Mouse (Mus musculus) hindbrain, embryonic 13.5 days (tissue): ENCODE measurements at regions not wholly inside any gene's neighbourhood (a gene's known extent, or its start where the extent isn't known, plus 50 kb on each side); places are given as distances from the start of the nearest gene placed in this dataset.

Experiments
- ATAC-seq: fragments of 200-750 bp; cut with Nextera tagmentation; 2 replicates; pipeline ENCODE4 v1.8.0; 2017; ENCODE audit warnings: moderate TSS enrichment; ENCODE audit not compliant: low FRiP score
- H3K27ac ChIP-seq: fragments of 300-500 bp; sonication (generic); 2 replicates; pipeline ENCODE4 v1.5.1; 2015; ENCODE audit warnings: inconsistent platforms, mild to moderate bottlenecking, moderate library complexity
- H3K27me3 ChIP-seq: fragments of 300-500 bp; sonication (generic); 2 replicates; pipeline ENCODE4 v1.6.1; 2015; ENCODE audit warnings: mild to moderate bottlenecking, inconsistent platforms
- H3K36me3 ChIP-seq: fragments of 300-500 bp; sonication (generic); 2 replicates; pipeline ENCODE4 v1.6.1; 2015; ENCODE audit warnings: mild to moderate bottlenecking, inconsistent platforms
- H3K4me1 ChIP-seq: fragments of 300-500 bp; sonication (generic); replicated peaks from 2 replicates; pipeline ENCODE4 v1.6.1; 2015; ENCODE audit warnings: inconsistent platforms
- H3K4me2 ChIP-seq: fragments of 300-500 bp; sonication (generic); 2 replicates; pipeline ENCODE4 v1.6.1; 2015; ENCODE audit warnings: inconsistent platforms, mild to moderate bottlenecking, moderate library complexity
- H3K4me3 ChIP-seq: fragments of 300-500 bp; sonication (generic); 2 replicates; pipeline ENCODE4 v1.5.1; 2015; ENCODE audit warnings: mild to moderate bottlenecking, inconsistent platforms
- H3K9ac ChIP-seq: fragments of 300-500 bp; sonication (generic); 2 replicates; pipeline ENCODE4 v1.6.1; 2015; ENCODE audit warnings: mild to moderate bottlenecking, inconsistent platforms
- H3K9me3 ChIP-seq: fragments of 300-500 bp; sonication (generic); 2 replicates; pipeline ENCODE4 v1.6.1; 2016; ENCODE audit warnings: inconsistent platforms
- WGBS: fragments of 180-500 bp; shearing (Covaris S2); methylation state at CpG from one replicate; pipeline ENCODE4 v1.1.7; 2015; 5-methylcytosine and 5-hydroxymethylcytosine counted together

GRCm38 (mm10) chr3:42661956-42662355 lies 919.5 kb downstream of the D3Ertd751e start:
- Histone ChIP-seq H3K4me2 (no peak overlapping the region), H3K9me3 (no peaks in the 10 kb centered on the region), H3K4me3 (no peak overlapping the region), H3K27me3 (no peaks in the 10 kb centered on the region), H3K27ac (no peak overlapping the region), H3K36me3 (no peaks in the 10 kb centered on the region), H3K9ac (no peak overlapping the region), H3K4me1 (no peaks in the 10 kb centered on the region)
- 83% methylated on average over 2 of the region's 2 CpGs for WGBS
- ATAC-seq: no peak

DNA sequence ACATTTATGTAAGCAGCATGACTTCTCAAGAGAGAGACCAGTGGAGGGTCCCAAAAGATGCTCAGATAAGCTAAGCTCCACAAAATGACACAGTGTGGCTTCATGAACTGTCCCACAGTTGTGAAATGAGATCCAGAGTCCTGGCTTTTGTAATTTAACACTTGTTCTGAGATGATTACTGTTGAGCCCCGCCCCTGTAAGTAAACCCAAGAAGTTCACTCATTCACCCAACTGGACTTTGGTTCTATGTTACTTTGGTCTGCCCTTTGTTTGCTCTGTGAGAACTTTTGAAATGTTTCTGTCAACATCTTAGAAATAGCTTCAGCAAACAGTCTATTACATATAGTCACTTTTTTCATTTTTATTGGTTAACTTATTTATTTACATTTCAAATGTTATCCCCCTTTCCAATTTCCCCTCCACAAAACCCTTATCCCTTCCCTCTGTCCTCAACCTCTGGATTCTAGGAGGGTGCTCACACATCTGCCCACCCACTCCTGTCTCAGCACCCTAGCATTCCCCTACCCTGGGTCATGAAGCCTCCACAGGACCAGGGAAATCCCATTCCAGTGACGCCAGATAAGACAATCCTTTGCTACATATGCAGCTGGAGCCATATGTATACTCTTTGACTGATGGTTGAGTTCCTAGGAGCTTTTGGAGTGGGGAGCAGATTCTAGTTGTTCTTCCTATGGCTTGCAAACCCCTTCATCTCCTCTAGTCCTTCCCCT lies 934.4 kb downstream of the D3Ertd751e start:
- H3K27ac ChIP-seq: no peak overlapping the region
- H3K4me1 ChIP-seq: no peaks in the 10 kb centered on the region
- no peak overlapping the region for H3K4me3 ChIP-seq
- no peaks in the 10 kb centered on the region for H3K27me3 ChIP-seq
- H3K9me3 ChIP-seq: no peaks in the 10 kb centered on the region
- H3K4me2 ChIP-seq: no peak overlapping the region
- no peak for ATAC-seq
- H3K36me3 ChIP-seq: no peaks in the 10 kb centered on the region
- no peak overlapping the region for H3K9ac ChIP-seq
- 89% methylated on average over 2 of the region's 2 CpGs for WGBS

DNA sequence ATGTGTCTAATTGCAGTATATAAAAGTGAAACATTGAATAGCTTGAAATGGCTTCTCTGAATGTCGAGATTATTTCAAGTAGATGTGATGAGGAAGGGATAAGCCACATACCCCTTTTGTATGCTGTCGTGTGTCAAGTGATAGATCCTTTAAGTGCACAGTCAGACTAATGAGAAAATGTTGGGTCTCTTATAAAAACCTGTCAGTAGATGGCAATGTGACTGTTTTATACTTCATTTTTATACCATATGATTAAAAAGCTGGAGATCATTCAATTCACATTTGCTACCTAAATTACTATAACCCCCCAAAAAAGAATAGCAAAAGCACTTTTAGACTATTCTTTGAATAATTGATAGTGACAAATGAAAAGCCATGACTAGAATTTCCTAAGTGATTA lies 952.3 kb downstream of the D3Ertd751e start:
- 83% methylated on average over 2 of the region's 2 CpGs for WGBS

GRCm38 (mm10) chr3:42738910-42739309 lies 996.5 kb downstream of the D3Ertd751e start:
- no peak overlapping the region for H3K4me3 ChIP-seq
- ATAC-seq: no peak
- H3K9me3 ChIP-seq: no peaks in the 10 kb centered on the region
- H3K27ac ChIP-seq: no peak overlapping the region
- H3K36me3 ChIP-seq: no peaks in the 10 kb centered on the region
- 37% methylated on average over 1 of the region's 1 CpGs for WGBS
- H3K4me2 ChIP-seq: no peak overlapping the region
- H3K4me1 ChIP-seq: no peaks in the 10 kb centered on the region
- no peaks in the 10 kb centered on the region for H3K27me3 ChIP-seq
- H3K9ac ChIP-seq: no peak overlapping the region

More for the DNA sequence above, 952.3 kb downstream of the D3Ertd751e start:
- no peak overlapping the region for H3K9ac ChIP-seq
- no peaks in the 10 kb centered on the region for H3K9me3 ChIP-seq
- H3K4me2 ChIP-seq: no peak overlapping the region
- no peaks in the 10 kb centered on the region for H3K36me3 ChIP-seq
- no peaks in the 10 kb centered on the region for H3K4me1 ChIP-seq
- H3K27ac ChIP-seq: no peak overlapping the region
- H3K4me3 ChIP-seq: no peak overlapping the region
- no peak for ATAC-seq
- no peaks in the 10 kb centered on the region for H3K27me3 ChIP-seq

DNA sequence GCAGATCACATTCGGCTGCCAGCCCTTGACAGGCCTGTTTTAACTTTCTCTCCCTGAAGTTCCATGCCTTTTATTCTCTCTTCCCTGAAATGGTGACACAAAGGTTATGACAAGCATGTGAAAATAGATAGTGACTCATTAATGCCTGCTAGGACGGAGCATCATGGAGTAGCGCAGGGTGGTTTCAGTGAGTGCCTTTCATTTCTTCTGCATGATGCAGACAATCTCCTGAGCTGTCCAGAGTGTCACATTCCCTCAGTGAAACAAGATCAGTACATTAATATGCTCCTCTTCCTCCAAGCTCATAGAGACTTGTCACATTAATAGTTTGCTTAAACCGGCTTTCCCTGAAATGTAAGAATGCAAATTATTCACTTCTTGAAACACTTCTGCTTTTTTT lies 1010.7 kb downstream of the D3Ertd751e start:
- no peak overlapping the region for H3K9ac ChIP-seq
- no peak overlapping the region for H3K4me2 ChIP-seq
- H3K9me3 ChIP-seq: no peaks in the 10 kb centered on the region
- H3K4me1 ChIP-seq: no peaks in the 10 kb centered on the region
- H3K36me3 ChIP-seq: no peaks in the 10 kb centered on the region
- no peak for ATAC-seq
- no peak overlapping the region for H3K27ac ChIP-seq
- WGBS: 83% methylated on average over 4 of the region's 4 CpGs
- H3K4me3 ChIP-seq: no peak overlapping the region
- H3K27me3 ChIP-seq: no peaks in the 10 kb centered on the region

DNA sequence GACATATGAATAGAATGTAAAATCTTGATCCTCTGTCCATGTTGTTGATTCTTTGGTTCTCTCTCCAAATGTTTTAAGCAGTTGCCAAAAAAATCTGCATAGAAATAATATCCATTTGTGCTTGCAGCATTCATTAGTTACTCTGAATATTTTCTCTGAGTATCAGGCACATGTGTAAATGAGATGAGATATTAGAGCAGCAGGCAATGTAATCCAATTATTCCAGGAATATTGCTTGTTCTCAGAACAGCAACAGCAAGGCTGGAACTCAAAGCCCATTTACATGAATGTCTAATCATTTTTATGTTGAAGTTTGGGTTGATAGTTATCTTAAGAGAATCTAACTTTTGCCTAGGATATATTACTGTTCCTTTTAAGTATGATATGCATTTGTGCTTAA lies 1014.9 kb downstream of the D3Ertd751e start:
- Histone ChIP-seq H3K9ac (no peak overlapping the region), H3K9me3 (no peaks in the 10 kb centered on the region), H3K4me1 (no peaks in the 10 kb centered on the region), H3K4me2 (no peak overlapping the region), H3K36me3 (no peaks in the 10 kb centered on the region), H3K4me3 (no peak overlapping the region), H3K27ac (no peak overlapping the region), H3K27me3 (no peaks in the 10 kb centered on the region)
- no peak for ATAC-seq

DNA sequence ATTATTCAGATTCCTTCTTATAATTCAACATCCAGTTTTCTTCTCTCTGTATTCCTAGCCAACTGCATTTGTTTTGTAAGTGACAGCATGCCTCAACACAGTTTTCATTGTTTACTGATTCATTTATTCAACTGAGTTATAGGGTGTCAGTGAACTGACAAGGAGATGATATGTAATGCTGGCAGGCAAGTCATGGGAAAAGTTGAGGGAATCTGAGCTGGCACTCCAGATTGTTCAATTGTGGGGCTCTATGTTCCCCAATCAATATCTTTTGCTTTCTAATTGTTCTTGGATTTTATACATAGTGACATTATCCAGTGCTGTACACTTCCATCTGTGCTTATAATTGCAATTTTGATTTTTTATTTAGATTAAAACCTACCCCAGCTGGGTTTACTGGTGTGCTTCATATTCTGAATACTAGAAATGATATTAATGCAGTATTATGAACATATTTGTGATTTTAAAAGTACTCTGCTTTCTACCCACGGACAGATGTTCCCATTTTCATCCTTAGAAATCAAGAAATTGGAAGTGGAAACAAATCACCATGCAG lies 1015.5 kb downstream of the D3Ertd751e start:
- Histone ChIP-seq H3K27ac (no peak overlapping the region), H3K27me3 (no peaks in the 10 kb centered on the region), H3K4me3 (no peak overlapping the region), H3K9ac (no peak overlapping the region), H3K9me3 (no peaks in the 10 kb centered on the region), H3K36me3 (no peaks in the 10 kb centered on the region), H3K4me2 (no peak overlapping the region), H3K4me1 (no peaks in the 10 kb centered on the region)
- no peak for ATAC-seq
- 52% methylated on average over 1 of the region's 1 CpGs for WGBS

DNA sequence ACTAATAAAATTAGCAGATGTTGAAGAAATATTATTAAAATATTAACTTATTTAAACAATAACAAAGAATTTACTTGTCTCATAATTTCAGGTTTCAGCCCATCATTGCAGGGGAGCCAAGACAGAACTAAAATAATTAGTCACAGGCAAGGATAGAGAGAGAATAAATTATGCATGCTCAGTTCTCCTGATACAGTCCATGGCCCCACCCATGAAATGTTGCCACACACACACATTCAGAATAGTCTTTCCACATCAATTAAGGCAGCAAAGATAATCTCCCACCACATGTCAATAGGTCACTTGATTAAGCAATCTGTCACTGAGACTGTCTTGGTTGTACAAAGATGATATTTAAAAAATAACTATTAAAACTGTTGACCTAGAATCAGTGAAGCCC lies 1019.8 kb downstream of the D3Ertd751e start:
- no peaks in the 10 kb centered on the region for H3K27me3 ChIP-seq
- no peak overlapping the region for H3K4me2 ChIP-seq
- ATAC-seq: no peak
- no peaks in the 10 kb centered on the region for H3K4me1 ChIP-seq
- no peaks in the 10 kb centered on the region for H3K9me3 ChIP-seq
- H3K27ac ChIP-seq: no peak overlapping the region
- H3K4me3 ChIP-seq: no peak overlapping the region
- no peak overlapping the region for H3K9ac ChIP-seq
- no peaks in the 10 kb centered on the region for H3K36me3 ChIP-seq

- ATAC-seq: no peak
- H3K9ac ChIP-seq: no peak overlapping the region
- H3K4me3 ChIP-seq: no peak overlapping the region
- H3K4me1 ChIP-seq: no peaks in the 10 kb centered on the region
- H3K4me2 ChIP-seq: no peak overlapping the region
- H3K36me3 ChIP-seq: no peaks in the 10 kb centered on the region
- no peak overlapping the region for H3K27ac ChIP-seq
- no peaks in the 10 kb centered on the region for H3K27me3 ChIP-seq
- no peaks in the 10 kb centered on the region for H3K9me3 ChIP-seq
- WGBS: 94% methylated on average over 3 of the region's 3 CpGs
These were observed 1041.1 kb downstream of the D3Ertd751e start for GRCm38 (mm10) chr3:42783478-42783877.

- Histone ChIP-seq H3K9ac (no peak overlapping the region), H3K36me3 (no peaks in the 10 kb centered on the region), H3K27me3 (no peaks in the 10 kb centered on the region), H3K4me2 (no peak overlapping the region), H3K4me3 (no peak overlapping the region), H3K27ac (no peak overlapping the region), H3K4me1 (no peaks in the 10 kb centered on the region), H3K9me3 (no peaks in the 10 kb centered on the region)
- no peak for ATAC-seq
- WGBS: 92% methylated on average over 2 of the region's 2 CpGs
These were observed 1041.8 kb downstream of the D3Ertd751e start for GRCm38 (mm10) chr3:42784203-42784602.

DNA sequence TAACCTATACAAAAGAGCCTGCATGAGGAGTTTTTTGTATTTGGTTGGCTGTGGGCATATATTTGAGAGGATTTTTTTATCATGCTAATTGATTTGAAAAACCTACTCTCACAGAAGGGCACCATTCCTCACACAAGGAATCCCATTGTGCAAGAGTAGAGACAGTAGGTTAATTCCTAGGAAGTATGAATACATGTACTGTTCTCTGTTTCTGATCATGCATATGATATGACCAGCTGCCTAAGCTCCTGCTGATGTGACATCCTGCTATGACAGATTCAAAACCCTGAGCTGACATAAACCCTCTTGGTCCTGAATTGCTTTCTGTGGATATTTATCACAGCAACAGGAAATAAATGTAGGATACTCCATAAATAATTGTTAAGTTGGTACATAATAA lies 1048.0 kb downstream of the D3Ertd751e start:
- H3K4me3 ChIP-seq: no peak overlapping the region
- H3K27ac ChIP-seq: no peak overlapping the region
- H3K36me3 ChIP-seq: no peaks in the 10 kb centered on the region
- ATAC-seq: no peak
- no peaks in the 10 kb centered on the region for H3K9me3 ChIP-seq
- H3K4me1 ChIP-seq: no peaks in the 10 kb centered on the region
- no peak overlapping the region for H3K9ac ChIP-seq
- H3K4me2 ChIP-seq: no peak overlapping the region
- H3K27me3 ChIP-seq: no peaks in the 10 kb centered on the region

DNA sequence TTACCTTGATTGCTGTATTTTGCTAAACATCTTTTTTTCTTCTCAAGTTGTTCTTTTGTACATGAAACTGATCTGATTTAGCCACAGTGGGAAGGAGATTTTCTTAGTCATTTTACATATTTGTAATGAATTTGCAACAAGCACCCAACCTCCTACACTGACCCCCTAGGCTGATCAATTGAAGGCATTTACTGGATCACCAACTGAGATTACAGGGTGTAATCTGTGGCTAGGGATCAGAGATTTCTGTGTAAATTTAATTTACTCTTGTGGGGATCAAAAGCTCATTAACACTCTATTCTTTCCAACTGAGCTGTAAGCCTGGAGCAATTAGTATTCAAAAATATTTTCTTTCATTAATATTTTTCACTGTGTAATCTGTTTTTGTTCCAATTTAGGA lies 1049.5 kb downstream of the D3Ertd751e start:
- Histone ChIP-seq H3K36me3 (no peaks in the 10 kb centered on the region), H3K27ac (no peak overlapping the region), H3K4me1 (no peaks in the 10 kb centered on the region), H3K4me3 (no peak overlapping the region), H3K27me3 (no peaks in the 10 kb centered on the region), H3K9me3 (no peaks in the 10 kb centered on the region), H3K9ac (no peak overlapping the region), H3K4me2 (no peak overlapping the region)
- no peak; the same call in 1 of the 2 replicates for ATAC-seq

GRCm38 (mm10) chr3:42830456-42830855 lies 1088.0 kb downstream of the D3Ertd751e start:
- no peaks in the 10 kb centered on the region for H3K27me3 ChIP-seq
- no peaks in the 10 kb centered on the region for H3K36me3 ChIP-seq
- H3K9me3 ChIP-seq: no peaks in the 10 kb centered on the region
- no peak overlapping the region for H3K4me3 ChIP-seq
- no peak overlapping the region for H3K9ac ChIP-seq
- H3K4me2 ChIP-seq: no peak overlapping the region
- H3K27ac ChIP-seq: no peak overlapping the region
- no peaks in the 10 kb centered on the region for H3K4me1 ChIP-seq
- peak; percentile 57; the same call in 1 of the 2 replicates for ATAC-seq
- 14% methylated on average over 1 of the region's 1 CpGs for WGBS
